Mouse (Mus musculus) thymus, adult 2 months (tissue): ENCODE measurements around the gene Tmem229b. TPM values are rescaled to one million over a fixed set of nuclear protein-coding genes. Genes with fewer than 3 reads are reported as not detected.

Experiments used
- DNase-seq: peaks from one replicate; pipeline ENCODE4 v3.0.0; 2021
- H3K27ac ChIP-seq: fragments of 200-500 bp; 2 replicates; pipeline ENCODE4 v1.5.1; 2012; ENCODE audit warnings: low read length, control low read depth; ENCODE audit not compliant: control insufficient read depth, insufficient read depth
- H3K27me3 ChIP-seq: fragments of 200-500 bp; 2 replicates; pipeline ENCODE4 v1.6.1; 2012; ENCODE audit warnings: mild to moderate bottlenecking, low read length, moderate library complexity, mixed read lengths; ENCODE audit not compliant: control insufficient read depth, insufficient read depth
- H3K36me3 ChIP-seq: fragments of 200-500 bp; 2 replicates; pipeline ENCODE4 v1.6.1; 2012; ENCODE audit warnings: mild to moderate bottlenecking, low read length, moderate library complexity; ENCODE audit not compliant: control insufficient read depth, insufficient read depth
- H3K4me1 ChIP-seq: fragments of 200-500 bp; replicated peaks from 2 replicates; pipeline ENCODE4 v1.6.1; 2012; ENCODE audit warnings: low read length; ENCODE audit not compliant: control insufficient read depth, insufficient read depth
- H3K4me3 ChIP-seq: fragments of 200-500 bp; 2 replicates; pipeline ENCODE4 v1.5.1; 2012; ENCODE audit warnings: mild to moderate bottlenecking, low read length, control low read depth, moderate library complexity; ENCODE audit not compliant: control insufficient read depth, insufficient read depth
- CTCF ChIP-seq: fragments of 200-500 bp; IDR thresholded peaks from 2 replicates; pipeline ENCODE4 v1.5.1; 2012; ENCODE audit warnings: mild to moderate bottlenecking, control low read depth, low read length, moderate library complexity, borderline replicate concordance; ENCODE audit not compliant: control insufficient read depth, poor library complexity, insufficient read depth; ENCODE audit errors: extremely low read depth
- POLR2A ChIP-seq: fragments of 200-500 bp; IDR thresholded peaks from 2 replicates; pipeline ENCODE4 v1.6.1; 2012; ENCODE audit warnings: mild to moderate bottlenecking, low read length, control low read depth, moderate library complexity; ENCODE audit not compliant: control insufficient read depth, poor library complexity, insufficient read depth; ENCODE audit errors: extremely low read depth
- WGBS: fragments of 180-500 bp; shearing (Covaris S2); methylation state at CpG from one replicate; pipeline ENCODE4 v1.1.7; 2018; 5-methylcytosine and 5-hydroxymethylcytosine counted together
- polyA plus RNA-seq: library from polyadenylated mRNA; depleted of rRNA; stranded (reverse); fragments of >200 nt; gene quantifications from 2 replicates; pipeline ENCODE4 v1.2.3, GENCODE M21; 2012

Gene Tmem229b
- polyA plus RNA-seq, 1 experiment: 82.4 TPM

DNA sequence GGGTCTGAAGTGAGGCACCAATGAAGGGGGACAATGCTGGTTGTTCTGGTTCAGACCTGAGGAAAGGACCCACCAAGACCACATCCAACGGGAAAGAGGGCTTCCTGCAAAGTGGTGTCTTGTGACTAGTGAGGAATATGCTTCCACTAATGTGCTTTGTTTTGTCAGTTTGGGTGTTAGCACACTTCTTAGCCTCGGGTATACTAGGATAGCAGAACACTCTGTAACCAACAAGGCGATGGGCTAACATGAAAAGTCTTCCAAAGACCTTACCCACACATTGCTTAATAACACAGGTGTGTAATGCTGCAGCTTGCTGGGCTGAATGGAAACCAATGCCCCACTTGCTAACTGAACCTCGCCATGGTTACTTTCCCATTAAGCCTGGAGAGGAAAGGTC is 51.0 kb downstream of the Tmem229b start:
- TF ChIP-seq POLR2A (no peak), CTCF (no peak)
- WGBS: 92% methylated on average over 4 of the region's 4 CpGs
- no peaks in the 10 kb centered on the region for H3K27me3 ChIP-seq
- no peak overlapping the region for H3K4me3 ChIP-seq
- H3K4me1 ChIP-seq: no peaks in the 10 kb centered on the region
- DNase-seq: no peak
- H3K27ac ChIP-seq: no peak overlapping the region
- H3K36me3 ChIP-seq: 0 out of 2 replicates have a peak, but pooled peaks cover 3% of the 10 kb centered on the region

DNA sequence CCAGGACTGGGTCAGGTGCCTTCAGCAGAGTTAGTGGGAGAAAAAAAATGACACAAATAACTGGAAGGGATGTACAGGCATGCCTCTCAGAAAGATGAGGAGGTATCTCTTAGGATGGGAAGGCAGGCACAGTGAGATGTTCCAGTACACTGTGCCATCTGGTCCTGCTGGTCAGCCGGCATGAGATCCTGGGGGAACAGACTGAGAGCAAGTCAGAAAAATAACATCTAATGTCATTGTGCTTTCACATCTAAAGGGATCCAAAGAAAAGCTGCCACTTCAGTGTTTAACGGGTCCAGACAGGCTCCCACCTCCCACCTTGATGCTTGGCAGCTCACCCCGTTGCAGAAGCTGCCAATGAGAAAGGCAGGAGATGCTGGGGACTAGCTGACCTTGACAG is 54.9 kb downstream of the Tmem229b start:
- no peak for TF ChIP-seq POLR2A
- no peak for TF ChIP-seq CTCF
- no peak for DNase-seq
- Histone ChIP-seq H3K27ac (no peak overlapping the region), H3K27me3 (no peaks in the 10 kb centered on the region), H3K4me1 (no peaks in the 10 kb centered on the region), H3K36me3 (no peaks in the 10 kb centered on the region), H3K4me3 (no peak overlapping the region)
- WGBS: 81% methylated on average over 3 of the region's 3 CpGs

DNA sequence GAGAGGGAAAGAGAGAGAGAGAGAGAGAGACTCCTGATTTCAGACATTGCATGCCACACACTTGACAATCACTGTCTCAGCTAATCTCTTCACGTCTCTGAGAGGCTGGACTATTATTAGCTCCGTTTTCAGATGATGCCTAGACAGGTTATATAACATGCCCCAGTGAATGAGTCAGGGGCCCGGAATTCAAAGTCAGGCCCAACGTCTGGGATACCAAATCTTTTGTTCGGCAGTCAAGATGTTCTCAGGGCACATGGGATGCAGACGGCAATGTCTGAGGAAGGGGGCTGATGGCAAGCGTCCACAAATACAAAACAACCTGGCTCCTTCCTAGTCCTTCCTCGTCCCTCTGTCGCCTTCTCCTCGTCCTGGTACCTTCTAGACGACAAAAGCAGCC is 55.4 kb downstream of the Tmem229b start:
- DNase-seq: no peak
- no peak for TF ChIP-seq CTCF
- TF ChIP-seq POLR2A: no peak
- 86% methylated on average over 11 of the region's 11 CpGs for WGBS
- Histone ChIP-seq H3K27me3 (no peaks in the 10 kb centered on the region), H3K4me1 (no peaks in the 10 kb centered on the region), H3K36me3 (no peaks in the 10 kb centered on the region), H3K4me3 (no peak overlapping the region), H3K27ac (no peak overlapping the region)

DNA sequence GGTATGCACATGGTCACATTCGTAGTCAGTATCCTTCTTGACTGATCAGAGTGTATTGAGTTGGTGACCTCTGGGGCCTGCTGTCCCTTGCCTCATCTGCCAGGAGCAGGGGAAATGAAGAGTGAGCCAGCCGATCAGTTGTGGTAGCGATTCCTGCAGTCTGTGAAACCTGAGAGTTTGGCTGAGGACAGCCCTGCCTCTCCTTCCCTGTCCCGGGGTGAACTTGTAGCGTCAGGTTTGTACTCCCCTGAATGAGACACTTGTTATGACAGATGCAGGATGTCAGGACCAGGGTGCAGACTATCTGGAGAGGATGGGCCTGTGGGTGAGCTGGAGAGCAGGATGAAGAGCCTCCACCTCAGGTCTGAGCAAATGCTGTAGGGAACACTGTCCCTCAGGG is 59.8 kb downstream of the Tmem229b start:
- Histone ChIP-seq H3K4me1 (no peaks in the 10 kb centered on the region), H3K27ac (no peak overlapping the region), H3K4me3 (no peak overlapping the region), H3K36me3 (no peaks in the 10 kb centered on the region), H3K27me3 (no peaks in the 10 kb centered on the region)
- TF ChIP-seq CTCF (no peak), POLR2A (no peak)
- 92% methylated on average over 5 of the region's 5 CpGs for WGBS
- no peak for DNase-seq

DNA sequence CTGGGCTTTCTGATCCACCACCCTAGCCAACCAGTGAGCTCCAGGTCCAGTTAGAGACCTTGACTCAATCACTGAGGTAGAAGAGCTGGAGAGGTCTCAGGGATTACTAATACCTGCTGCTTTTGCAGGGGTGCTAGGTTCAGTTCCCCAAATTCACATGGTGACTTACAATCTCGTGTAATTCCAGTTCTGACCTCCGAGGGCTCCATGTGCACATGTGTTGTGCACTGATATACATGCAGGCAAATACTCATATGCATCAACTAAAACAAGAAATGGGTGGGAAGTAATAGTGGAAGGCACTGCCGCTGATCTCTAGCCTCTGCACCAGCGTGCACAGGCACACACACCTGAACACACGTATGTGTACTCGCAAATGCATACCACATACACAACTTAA is 60.3 kb downstream of the Tmem229b start:
- Histone ChIP-seq H3K4me3 (no peak overlapping the region), H3K36me3 (no peaks in the 10 kb centered on the region), H3K27me3 (no peaks in the 10 kb centered on the region), H3K27ac (no peak overlapping the region), H3K4me1 (no peaks in the 10 kb centered on the region)
- TF ChIP-seq CTCF: no peak
- no peak for TF ChIP-seq POLR2A
- DNase-seq: peak; percentile 25
- WGBS: 62% methylated on average over 6 of the region's 6 CpGs

DNA sequence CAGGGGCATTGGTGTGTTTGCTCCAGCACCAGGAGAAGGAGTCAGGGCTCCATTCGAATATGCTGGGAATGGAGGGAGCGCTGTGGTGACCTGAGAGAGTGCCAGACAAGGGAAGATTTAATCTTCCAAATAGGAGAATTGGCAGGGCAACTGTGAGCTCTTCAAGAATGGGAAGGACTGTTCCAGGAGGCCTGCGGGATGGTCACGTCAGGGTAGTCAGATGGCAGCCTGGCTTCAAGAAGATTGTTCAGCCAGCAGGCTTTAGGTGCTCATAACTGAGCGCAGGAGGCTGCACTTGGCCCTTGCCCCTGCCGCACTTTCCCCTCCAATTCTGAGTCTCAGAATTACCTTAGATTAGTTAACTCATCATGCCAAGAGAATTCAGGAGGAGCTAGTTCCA is 64.5 kb downstream of the Tmem229b start:
- no peaks in the 10 kb centered on the region for H3K4me1 ChIP-seq
- no peaks in the 10 kb centered on the region for H3K36me3 ChIP-seq
- H3K27ac ChIP-seq: no peak overlapping the region
- no peaks in the 10 kb centered on the region for H3K27me3 ChIP-seq
- TF ChIP-seq POLR2A: no peak
- TF ChIP-seq CTCF: no peak
- H3K4me3 ChIP-seq: no peak overlapping the region
- DNase-seq: no peak
- WGBS: 95% methylated on average over 6 of the region's 6 CpGs

DNA sequence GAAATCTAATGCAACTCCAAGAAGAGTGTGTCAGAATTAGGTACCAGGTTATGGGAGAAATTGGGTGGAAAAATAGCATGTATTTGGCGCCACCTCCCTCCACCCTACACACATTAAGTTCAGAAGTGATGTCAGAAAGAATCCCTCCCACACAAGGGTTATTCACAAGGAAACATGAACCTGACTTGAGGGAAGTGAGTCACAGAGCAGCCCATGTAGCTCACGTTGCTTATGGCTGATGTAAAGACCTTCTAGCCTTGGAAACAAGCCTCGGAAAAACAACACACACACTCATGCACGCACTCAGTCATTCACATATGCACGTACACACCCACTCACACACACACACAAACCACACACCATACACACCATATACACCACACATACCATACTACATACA is 67.3 kb downstream of the Tmem229b start:
- H3K27me3 ChIP-seq: no peaks in the 10 kb centered on the region
- H3K4me1 ChIP-seq: no peaks in the 10 kb centered on the region
- WGBS: 84% methylated on average over 5 of the region's 5 CpGs
- H3K27ac ChIP-seq: no peak overlapping the region
- H3K36me3 ChIP-seq: no peaks in the 10 kb centered on the region
- no peak overlapping the region for H3K4me3 ChIP-seq
- no peak for DNase-seq
- TF ChIP-seq POLR2A (no peak), CTCF (no peak)
